Mouse (Mus musculus): ENCODE data around the gene Epb41. TPM values are rescaled to one million over a fixed set of nuclear protein-coding genes. Genes with fewer than 3 reads are reported as not detected.
A peak's percentile ranks its signal among the peaks of the same experiment; 100 is the strongest.

The Epb41 gene
- polyA plus RNA-seq, 1 experiment, result 94.1 TPM

- DNase-seq (ENCODE audit: low read depth in 1 of 2, low spot score in 2 of 2), result no peak
- no peak for TF ChIP-seq CTCF (IDR thresholded peaks at IDR 0.05; ENCODE audit: extremely low read depth, insufficient read depth, insufficient read length, insufficient replicate concordance)
- TF ChIP-seq POLR2A (IDR thresholded peaks at IDR 0.05; ENCODE audit: low read depth, low read length), result no peak
- peaks cover 15% of the 10 kb centered on the region for H3K36me3 ChIP-seq (ENCODE audit: control insufficient read depth, insufficient read depth, low read length)
Measured at GRCm38 (mm10) chr4:131957161-131957560, 118.0 kb downstream of the Epb41 start.

GRCm38 (mm10) chr4:131950657-131951056 is 124.5 kb downstream of the Epb41 start:
- whole genome bisulfite sequencing, result 87% methylated on average over 8 of the region's 8 CpGs

More at GRCm38 (mm10) chr4:131957161-131957560, 118.0 kb downstream of the Epb41 start:
- Histone ChIP-seq H3K27ac (ENCODE audit: insufficient read depth, low read length) (no peak overlapping the region), H3K4me1 (ENCODE audit: control insufficient read depth, insufficient read depth, insufficient read length) (no peaks in the 10 kb centered on the region), H3K27me3 (ENCODE audit: control insufficient read depth, insufficient read depth, low read length) (no peaks in the 10 kb centered on the region), H3K4me3 (ENCODE audit: extremely low read depth, insufficient read depth, insufficient read length) (no peak overlapping the region)
- 90% methylated on average over 3 of the region's 3 CpGs for WGBS

GRCm38 (mm10) chr4:131949903-131950302 is 125.2 kb downstream of the Epb41 start:
- Histone ChIP-seq H3K4me3 (ENCODE audit: extremely low read depth, insufficient read depth, insufficient read length) (no peak overlapping the region), H3K27ac (ENCODE audit: insufficient read depth, low read length) (no peak overlapping the region), H3K27me3 (ENCODE audit: control insufficient read depth, insufficient read depth, low read length) (no peaks in the 10 kb centered on the region), H3K36me3 (ENCODE audit: control insufficient read depth, insufficient read depth, low read length) (peaks cover 8% of the 10 kb centered on the region), H3K4me1 (ENCODE audit: control insufficient read depth, insufficient read depth, insufficient read length) (no peaks in the 10 kb centered on the region)
- no peak for DNase-seq (ENCODE audit: low read depth in 1 of 2, low spot score in 2 of 2)
- 89% methylated on average over 5 of the region's 5 CpGs for WGBS
- no peak for TF ChIP-seq POLR2A (IDR thresholded peaks at IDR 0.05; ENCODE audit: low read depth, low read length)
- TF ChIP-seq CTCF (IDR thresholded peaks at IDR 0.05; ENCODE audit: extremely low read depth, insufficient read depth, insufficient read length, insufficient replicate concordance), result no peak

More at GRCm38 (mm10) chr4:131950657-131951056, 124.5 kb downstream of the Epb41 start:
- no peak overlapping the region for H3K4me3 ChIP-seq (ENCODE audit: extremely low read depth, insufficient read depth, insufficient read length)
- no peak overlapping the region for H3K27ac ChIP-seq (ENCODE audit: insufficient read depth, low read length)
- DNase-seq (ENCODE audit: low read depth in 1 of 2, low spot score in 2 of 2), result no peak
- no peaks in the 10 kb centered on the region for H3K27me3 ChIP-seq (ENCODE audit: control insufficient read depth, insufficient read depth, low read length)
- no peak for TF ChIP-seq CTCF (IDR thresholded peaks at IDR 0.05; ENCODE audit: extremely low read depth, insufficient read depth, insufficient read length, insufficient replicate concordance)
- no peak for TF ChIP-seq POLR2A (IDR thresholded peaks at IDR 0.05; ENCODE audit: low read depth, low read length)
- H3K36me3 ChIP-seq (ENCODE audit: control insufficient read depth, insufficient read depth, low read length), result peaks cover 8% of the 10 kb centered on the region
- H3K4me1 ChIP-seq (ENCODE audit: control insufficient read depth, insufficient read depth, insufficient read length), result no peaks in the 10 kb centered on the region

- Histone ChIP-seq H3K4me1 (ENCODE audit: control insufficient read depth, insufficient read depth, insufficient read length) (no peaks in the 10 kb centered on the region), H3K27me3 (ENCODE audit: control insufficient read depth, insufficient read depth, low read length) (no peaks in the 10 kb centered on the region), H3K4me3 (ENCODE audit: extremely low read depth, insufficient read depth, insufficient read length) (no peak overlapping the region), H3K27ac (ENCODE audit: insufficient read depth, low read length) (peak overlapping the region; percentile 50; the same call in 1 of the 2 replicates), H3K36me3 (ENCODE audit: control insufficient read depth, insufficient read depth, low read length) (peaks cover 7% of the 10 kb centered on the region)
- no peak for DNase-seq (ENCODE audit: low read depth in 1 of 2, low spot score in 2 of 2)
- TF ChIP-seq CTCF (IDR thresholded peaks at IDR 0.05; ENCODE audit: extremely low read depth, insufficient read depth, insufficient read length, insufficient replicate concordance), result no peak
- TF ChIP-seq POLR2A (IDR thresholded peaks at IDR 0.05; ENCODE audit: low read depth, low read length), result no peak
- WGBS, result 92% methylated on average over 11 of the region's 11 CpGs
Measured at GRCm38 (mm10) chr4:131947848-131948247, 127.3 kb downstream of the Epb41 start.

- H3K4me3 ChIP-seq (ENCODE audit: extremely low read depth, insufficient read depth, insufficient read length), result no peak overlapping the region
- DNase-seq (ENCODE audit: low read depth in 1 of 2, low spot score in 2 of 2), result no peak
- TF ChIP-seq CTCF (IDR thresholded peaks at IDR 0.05; ENCODE audit: extremely low read depth, insufficient read depth, insufficient read length, insufficient replicate concordance) (no peak), POLR2A (IDR thresholded peaks at IDR 0.05; ENCODE audit: low read depth, low read length) (no peak)
- H3K27me3 ChIP-seq (ENCODE audit: control insufficient read depth, insufficient read depth, low read length), result no peaks in the 10 kb centered on the region
- WGBS, result 98% methylated on average over 4 of the region's 4 CpGs
- H3K4me1 ChIP-seq (ENCODE audit: control insufficient read depth, insufficient read depth, insufficient read length), result no peaks in the 10 kb centered on the region
- no peak overlapping the region for H3K27ac ChIP-seq (ENCODE audit: insufficient read depth, low read length)
- peaks cover 6% of the 10 kb centered on the region for H3K36me3 ChIP-seq (ENCODE audit: control insufficient read depth, insufficient read depth, low read length)
Measured at GRCm38 (mm10) chr4:131940846-131941245, 134.3 kb downstream of the Epb41 start.

- Histone ChIP-seq H3K4me1 (ENCODE audit: control insufficient read depth, insufficient read depth, insufficient read length) (no peaks in the 10 kb centered on the region), H3K27ac (ENCODE audit: insufficient read depth, low read length) (no peak overlapping the region), H3K4me3 (ENCODE audit: extremely low read depth, insufficient read depth, insufficient read length) (no peak overlapping the region), H3K27me3 (ENCODE audit: control insufficient read depth, insufficient read depth, low read length) (no peaks in the 10 kb centered on the region), H3K36me3 (ENCODE audit: control insufficient read depth, insufficient read depth, low read length) (peaks cover 5% of the 10 kb centered on the region; the same call in 1 of the 2 replicates)
- DNase-seq (ENCODE audit: low read depth in 1 of 2, low spot score in 2 of 2), result no peak
- TF ChIP-seq CTCF (IDR thresholded peaks at IDR 0.05; ENCODE audit: extremely low read depth, insufficient read depth, insufficient read length, insufficient replicate concordance), result no peak
- TF ChIP-seq POLR2A (IDR thresholded peaks at IDR 0.05; ENCODE audit: low read depth, low read length), result no peak
- 93% methylated on average over 2 of the region's 2 CpGs for WGBS
Measured at GRCm38 (mm10) chr4:131939459-131939858, 135.7 kb downstream of the Epb41 start.

- WGBS, result 93% methylated on average over 6 of the region's 6 CpGs
- H3K27ac ChIP-seq (ENCODE audit: insufficient read depth, low read length), result no peak overlapping the region
- DNase-seq (ENCODE audit: low read depth in 1 of 2, low spot score in 2 of 2), result no peak
- no peaks in the 10 kb centered on the region for H3K4me1 ChIP-seq (ENCODE audit: control insufficient read depth, insufficient read depth, insufficient read length)
- H3K36me3 ChIP-seq (ENCODE audit: control insufficient read depth, insufficient read depth, low read length), result peaks cover 44% of the 10 kb centered on the region
- TF ChIP-seq CTCF (IDR thresholded peaks at IDR 0.05; ENCODE audit: extremely low read depth, insufficient read depth, insufficient read length, insufficient replicate concordance) (no peak), POLR2A (IDR thresholded peaks at IDR 0.05; ENCODE audit: low read depth, low read length) (no peak)
- H3K27me3 ChIP-seq (ENCODE audit: control insufficient read depth, insufficient read depth, low read length), result no peaks in the 10 kb centered on the region
- H3K4me3 ChIP-seq (ENCODE audit: extremely low read depth, insufficient read depth, insufficient read length), result no peak overlapping the region
Measured at GRCm38 (mm10) chr4:131929146-131929545, 146.0 kb downstream of the Epb41 start.
